Mouse (Mus musculus) MEL (cell line): ENCODE measurements at regions not wholly inside any gene's neighbourhood (a gene's known extent, or its start where the extent isn't known, plus 50 kb on each side); places are given as distances from the start of the nearest gene placed in this dataset.

Experiments
- CTCF ChIP-seq, 3 experiments: IDR thresholded peaks in 2 of 3; conservative IDR thresholded peaks in 1 of 3; 2 replicates each; pipeline ENCODE4 v1.5.1; 2011 to 2012; ENCODE audit warnings: low read length in 3 of 3, low read depth in 2 of 3, mild to moderate bottlenecking in 2 of 3, improper control_type of control experiment in 1 of 3, inconsistent platforms in 1 of 3, mixed read lengths in 1 of 3, moderate library complexity in 1 of 3; ENCODE audit not compliant: control insufficient read depth in 1 of 3, insufficient read depth in 1 of 3, poor library complexity in 1 of 3, severe bottlenecking in 1 of 3
- EP300 ChIP-seq, 2 experiments: IDR thresholded peaks; 2 replicates each; pipeline ENCODE4 v1.6.1; 2011; ENCODE audit warnings: improper control_type of control experiment in 2 of 2, low read length in 2 of 2, low read depth in 1 of 2, mild to moderate bottlenecking in 1 of 2
- ETS1 ChIP-seq: IDR thresholded peaks from 2 replicates; pipeline ENCODE4 v1.6.1; 2012; ENCODE audit warnings: low read depth, mild to moderate bottlenecking, inconsistent platforms, low read length, improper control_type of control experiment, moderate library complexity
- GATA1 ChIP-seq: IDR thresholded peaks from 2 replicates; pipeline ENCODE4 v1.6.1; 2011; ENCODE audit warnings: low read depth, low read length, improper control_type of control experiment
- HCFC1 ChIP-seq: IDR thresholded peaks from 2 replicates; pipeline ENCODE4 v1.6.1; 2012; ENCODE audit warnings: low read depth, mild to moderate bottlenecking, inconsistent platforms, low read length, improper control_type of control experiment, moderate library complexity
- NELFE ChIP-seq: IDR thresholded peaks from 2 replicates; pipeline ENCODE4 v1.6.1; 2011; ENCODE audit warnings: low read depth, low read length, improper control_type of control experiment
- NRF1 ChIP-seq: IDR thresholded peaks from 2 replicates; pipeline ENCODE4 v1.6.1; 2014; ENCODE audit warnings: low read depth, mild to moderate bottlenecking, inconsistent platforms, low read length, improper control_type of control experiment, moderate library complexity; ENCODE audit not compliant: poor library complexity, insufficient read depth, severe bottlenecking
- POLR2A ChIP-seq, 2 experiments: IDR thresholded peaks; 2 replicates each; pipeline ENCODE4 v1.6.1; 2011 to 2012; ENCODE audit warnings: low read length in 2 of 2, mild to moderate bottlenecking in 2 of 2, control low read depth in 1 of 2, improper control_type of control experiment in 1 of 2, low read depth in 1 of 2, moderate library complexity in 1 of 2; ENCODE audit not compliant: control insufficient read depth in 1 of 2, insufficient read depth in 1 of 2, poor library complexity in 1 of 2
- TBP ChIP-seq: IDR thresholded peaks from 2 replicates; pipeline ENCODE4 v1.8.0; 2011; ENCODE audit warnings: low read depth, low read length, improper control_type of control experiment
- UBTF ChIP-seq: IDR thresholded peaks from 2 replicates; pipeline ENCODE4 v1.6.1; 2012; ENCODE audit warnings: low read depth, mild to moderate bottlenecking, inconsistent platforms, low read length, improper control_type of control experiment, moderate library complexity, borderline replicate concordance; ENCODE audit not compliant: insufficient read depth
- USF1 ChIP-seq: IDR thresholded peaks from 2 replicates; pipeline ENCODE4 v1.6.1; 2014; ENCODE audit warnings: low read depth, mild to moderate bottlenecking, inconsistent platforms, low read length, improper control_type of control experiment, moderate library complexity
- USF2 ChIP-seq, 2 experiments: IDR thresholded peaks; 2 replicates each; pipeline ENCODE4 v1.6.1; 2011 to 2012; ENCODE audit warnings: improper control_type of control experiment in 2 of 2, low read length in 2 of 2, borderline replicate concordance in 1 of 2, inconsistent platforms in 1 of 2, low read depth in 1 of 2, mild to moderate bottlenecking in 1 of 2; ENCODE audit not compliant: insufficient read depth in 1 of 2
- ZC3H11A ChIP-seq: IDR thresholded peaks from 2 replicates; pipeline ENCODE4 v1.6.1; 2012; ENCODE audit warnings: low read depth, mild to moderate bottlenecking, inconsistent platforms, low read length, improper control_type of control experiment

DNA sequence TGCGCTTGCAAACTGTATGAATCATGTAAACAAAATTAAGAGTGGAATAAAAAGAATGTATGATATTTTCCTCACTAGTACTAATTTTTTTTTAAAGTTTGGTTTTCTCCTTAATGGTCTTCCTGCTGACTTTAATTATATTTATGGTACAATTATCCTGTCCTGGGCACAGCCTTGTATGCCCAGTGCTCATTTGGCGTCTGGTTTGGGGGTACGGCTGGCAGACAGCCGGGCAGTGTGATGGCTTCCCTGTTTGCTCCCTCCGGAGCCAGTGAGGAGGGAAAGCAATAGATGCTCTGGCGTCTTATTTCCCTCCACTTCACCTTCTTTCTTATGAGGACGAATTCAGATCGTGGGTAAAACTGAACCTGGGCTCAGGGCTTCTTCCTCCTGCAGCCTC, 239.6 kb upstream of the Nfe2l3 start:
- TF ChIP-seq USF1 (no peak), USF2 (IDR thresholded peaks at IDR 0.05; ENCODE audit: borderline replicate concordance in 1 of 2, insufficient read depth in 1 of 2, low read depth in 1 of 2, low read length in 2 of 2) (no peak), GATA1 (no peak), HCFC1 (no peak), POLR2A (IDR thresholded peaks at IDR 0.05; ENCODE audit: control insufficient read depth in 1 of 2, insufficient read depth in 1 of 2, low read depth in 1 of 2, low read length in 2 of 2, poor library complexity in 1 of 2) (no peak), CTCF (IDR thresholded peaks at IDR 0.05 in 2 of 3, conservative IDR thresholded peaks at IDR 0.05 in 1 of 3; ENCODE audit: control insufficient read depth in 1 of 3, insufficient read depth in 1 of 3, low read depth in 2 of 3, low read length in 3 of 3, poor library complexity in 1 of 3, severe bottlenecking in 1 of 3) (no peak), UBTF (no peak), EP300 (IDR thresholded peaks at IDR 0.05; ENCODE audit: low read depth in 1 of 2, low read length in 2 of 2) (no peak), TBP (no peak), ZC3H11A (no peak), NRF1 (no peak), ETS1 (no peak), NELFE (no peak)
